Mouse (Mus musculus) C2C12 (cell line): ENCODE measurements around the gene Btbd11.

Experiments
- CTCF ChIP-seq: IDR thresholded peaks from one replicate; pipeline ENCODE4 v1.5.1; 2011; ENCODE audit not compliant: control insufficient read depth, insufficient read depth, insufficient read length
- MAX ChIP-seq: IDR thresholded peaks from one replicate; pipeline ENCODE4 v1.6.1; 2011; ENCODE audit warnings: mild to moderate bottlenecking, control low read depth
- MYOD1 ChIP-seq: IDR thresholded peaks from one replicate; pipeline ENCODE4 v1.6.1; 2011; ENCODE audit warnings: low read depth; ENCODE audit not compliant: control insufficient read depth, insufficient read length
- MYOG ChIP-seq: IDR thresholded peaks from one replicate; pipeline ENCODE4 v1.6.1; 2011; ENCODE audit not compliant: control insufficient read depth, insufficient read length; ENCODE audit errors: extremely low read depth
- USF1 ChIP-seq: IDR thresholded peaks from one replicate; pipeline ENCODE4 v1.6.1; 2011; ENCODE audit warnings: low read depth, mild to moderate bottlenecking, control low read depth, moderate library complexity

DNA sequence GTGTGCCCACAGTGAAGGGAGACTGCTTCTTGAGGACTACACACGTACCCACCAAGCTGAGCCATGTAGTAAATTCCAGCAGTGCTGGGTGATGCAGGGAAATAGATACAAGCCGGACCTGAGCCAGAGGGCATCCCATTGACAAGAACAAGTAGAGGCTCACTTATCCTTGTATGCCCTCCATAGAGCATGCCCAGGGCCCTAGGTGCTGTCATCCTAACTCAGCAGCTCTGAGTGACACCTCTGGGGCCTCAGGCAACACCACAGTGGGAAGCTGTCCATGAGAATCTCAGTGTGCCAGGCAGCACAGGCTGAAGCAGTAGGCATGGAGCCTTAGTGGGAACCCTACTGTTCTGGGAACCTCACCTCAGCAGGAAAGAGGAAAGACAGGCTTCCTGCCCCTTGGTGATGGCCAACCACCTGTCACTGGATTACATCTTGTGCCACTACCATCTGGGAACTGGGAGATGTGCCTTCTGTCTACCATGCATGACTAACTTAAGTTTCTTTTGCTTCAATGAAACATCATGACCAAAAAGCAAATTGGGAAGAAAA lies 66.7 kb downstream of the Btbd11 start:
- TF ChIP-seq MYOG (no peak), CTCF (no peak), USF1 (no peak), MYOD1 (no peak), MAX (no peak)
